8 mouse cellular contexts compared by ENCODE assay signal in the genomic region with DNA sequence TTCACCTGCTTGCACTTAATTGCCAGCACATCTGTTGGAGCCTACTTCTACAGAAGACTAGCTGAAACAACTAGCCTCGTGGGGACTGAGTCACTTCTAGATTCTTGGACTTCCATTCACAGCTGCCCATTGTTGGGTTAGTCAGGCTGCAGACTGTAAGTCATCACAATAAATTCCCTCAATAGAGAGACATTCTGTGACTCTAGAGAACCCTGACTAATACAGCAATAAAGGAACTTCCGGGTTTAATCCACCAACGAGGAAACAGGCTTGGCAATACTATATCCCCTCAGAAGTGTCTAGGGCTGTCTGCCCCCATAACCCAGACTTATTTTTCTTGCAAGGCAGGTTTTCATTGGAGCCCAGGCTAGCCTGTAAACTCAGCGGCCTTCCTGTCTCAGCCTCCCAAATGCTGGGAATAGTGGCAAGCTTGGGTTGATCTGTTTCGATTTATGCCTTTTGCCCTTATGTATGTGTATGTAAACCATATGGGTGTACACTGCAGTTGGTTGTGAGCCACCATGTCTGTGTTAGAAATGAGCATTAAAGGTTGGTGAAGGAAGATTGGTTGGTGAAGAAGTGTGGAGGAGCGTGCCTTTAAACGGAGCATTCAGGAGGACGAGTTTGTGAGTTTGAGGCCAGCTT. TPM values are rescaled to one million over a fixed set of nuclear protein-coding genes. Genes with fewer than 3 reads are reported as not detected.
DNase-seq lines count a peak whose midpoint lies in the region; ATAC-seq and TF ChIP-seq lines count a peak whose summit lies in the region.

No protein-coding gene starts in this region.

- 46% methylated on average over 8 of the region's 8 CpGs for WGBS in embryonic facial prominence, embryonic 11.5 days
- 45% methylated on average over 8 of the region's 8 CpGs for WGBS in intestine, embryonic 15.5 days
- 45% methylated on average over 8 of the region's 8 CpGs for WGBS in neural tube, embryonic 14.5 days

- no peaks in the 10 kb centered on the region for H3K9me3 ChIP-seq in embryonic facial prominence, embryonic 11.5 days (replicated peaks; ENCODE audit: control insufficient read depth, low read length)
- no peaks in the 10 kb centered on the region for H3K9me3 ChIP-seq in intestine, embryonic 15.5 days
- H3K9me3 ChIP-seq in neural tube, embryonic 14.5 days (ENCODE audit: control insufficient read depth, low read length), result no peaks in the 10 kb centered on the region

- no peak overlapping the region for H3K9ac ChIP-seq in embryonic facial prominence, embryonic 11.5 days (replicated peaks; ENCODE audit: low read length)
- H3K9ac ChIP-seq in intestine, embryonic 15.5 days, result peak overlapping the region; percentile 98; the same call in 1 of the 2 replicates
- peak overlapping the region; percentile 86; the same call in 1 of the 2 replicates for H3K9ac ChIP-seq in neural tube, embryonic 14.5 days (replicated peaks; ENCODE audit: low read depth, low read length)

- peaks cover 3% of the 10 kb centered on the region for H3K36me3 ChIP-seq in embryonic facial prominence, embryonic 11.5 days (replicated peaks; ENCODE audit: control insufficient read depth, insufficient read depth, low read depth, low read length)
- peaks cover 22% of the 10 kb centered on the region for H3K36me3 ChIP-seq in intestine, embryonic 15.5 days
- peaks cover 21% of the 10 kb centered on the region for H3K36me3 ChIP-seq in neural tube, embryonic 14.5 days (ENCODE audit: control insufficient read depth, insufficient read depth, low read length)

- peak overlapping the region; percentile 97 for H3K27ac ChIP-seq in layer of hippocampus, adult 2 months
- H3K27ac ChIP-seq in embryonic facial prominence, embryonic 11.5 days (replicated peaks; ENCODE audit: low read depth, low read length), result no peak overlapping the region
- peak overlapping the region; percentile 28; the same call in 1 of the 2 replicates for H3K27ac ChIP-seq in intestine, embryonic 15.5 days
- H3K27ac ChIP-seq in neural tube, embryonic 14.5 days (ENCODE audit: low read depth, low read length), result peak overlapping the region; percentile 88

- H3K27me3 ChIP-seq in embryonic facial prominence, embryonic 11.5 days (ENCODE audit: control insufficient read depth, insufficient read depth, low read length), result no peaks in the 10 kb centered on the region
- H3K27me3 ChIP-seq in intestine, embryonic 15.5 days (replicated peaks), result no peaks in the 10 kb centered on the region
- no peaks in the 10 kb centered on the region for H3K27me3 ChIP-seq in neural tube, embryonic 14.5 days (ENCODE audit: control insufficient read depth, insufficient read depth, low read length)

- no peak for TF ChIP-seq CTCF in layer of hippocampus, adult 2 months (conservative IDR thresholded peaks at IDR 0.05)

- H3K4me1 ChIP-seq in embryonic facial prominence, embryonic 11.5 days (ENCODE audit: control insufficient read depth, insufficient read depth, low read length), result peaks cover 9% of the 10 kb centered on the region
- H3K4me1 ChIP-seq in intestine, embryonic 15.5 days (replicated peaks), result peaks cover 27% of the 10 kb centered on the region
- peaks cover 13% of the 10 kb centered on the region for H3K4me1 ChIP-seq in neural tube, embryonic 14.5 days (ENCODE audit: control insufficient read depth, insufficient read depth, low read length)

- no peak for ATAC-seq in embryonic facial prominence, embryonic 11.5 days (replicated peaks; ENCODE audit: insufficient number of reproducible peaks, low FRiP score, low TSS enrichment, low read depth)
- ATAC-seq in intestine, embryonic 15.5 days, result 0 out of 2 replicates have a peak, but pooled peaks have one; percentile 0
- 0 out of 2 replicates have a peak, but pooled peaks have one; percentile 0 for ATAC-seq in neural tube, embryonic 14.5 days (ENCODE audit: low read depth)
- no peak for ATAC-seq in CD4-positive, CD25-positive, alpha-beta regulatory T cell, adult 4 months

- H3K4me2 ChIP-seq in embryonic facial prominence, embryonic 11.5 days (ENCODE audit: low read depth, low read length), result peak overlapping the region; percentile 37
- H3K4me2 ChIP-seq in intestine, embryonic 15.5 days (replicated peaks), result peak overlapping the region; percentile 77
- H3K4me2 ChIP-seq in neural tube, embryonic 14.5 days (ENCODE audit: low read depth, low read length), result peak overlapping the region; percentile 47

- DNase-seq in layer of hippocampus, adult 2 months (ENCODE audit: low spot score in 2 of 2), result no peak
- DNase-seq in layer of hippocampus, postnatal 10 days (ENCODE audit: low spot score in 2 of 2), result no peak
- no peak for DNase-seq in embryonic facial prominence, embryonic 11.5 days (ENCODE audit: low spot score)
- no peak for DNase-seq in MN1 (ENCODE audit: low spot score)
- DNase-seq in urinary bladder, postnatal 4 days (ENCODE audit: low spot score in 2 of 2), result no peak

- peak overlapping the region; percentile 95 for H3K4me3 ChIP-seq in layer of hippocampus, adult 2 months
- peak overlapping the region; percentile 83 for H3K4me3 ChIP-seq in embryonic facial prominence, embryonic 11.5 days (ENCODE audit: low read depth, low read length)
- peak overlapping the region; percentile 99 for H3K4me3 ChIP-seq in intestine, embryonic 15.5 days (replicated peaks)
- H3K4me3 ChIP-seq in neural tube, embryonic 14.5 days (ENCODE audit: low read depth, low read length), result peak overlapping the region; percentile 92

RNA-seq across cellular contexts. Expression of a gene that starts 0.6 kb away (rescaled TPM):
- 10 to 100 TPM; 27.7 to 27.8 TPM for total RNA-seq in layer of hippocampus, adult 2 months (2021)
- 10 to 100 TPM; 27.1 to 31.2 TPM for total RNA-seq in layer of hippocampus, postnatal 10 days (2021)
- polyA plus RNA-seq in embryonic facial prominence, embryonic 11.5 days (2014; fragmentation: Nextera tagmentation; extraction: Ambion mirVana), result 59.8 and 67.4 TPM in 2 replicates
- 46.0 and 46.2 TPM in 2 replicates for polyA plus RNA-seq in intestine, embryonic 15.5 days (2015; fragmentation: Nextera tagmentation; extraction: Ambion mirVana)
- 57.9 and 69.0 TPM in 2 replicates for polyA plus RNA-seq in neural tube, embryonic 14.5 days (2014; fragmentation: Nextera tagmentation; extraction: Ambion mirVana)
- polyA plus RNA-seq in CD4-positive, CD25-positive, alpha-beta regulatory T cell, adult 4 months (2017; shearing (Covaris generic)), result 10 to 100 TPM; 12.8 TPM

RNA-seq across cellular contexts. Expression of a gene that starts 4.2 kb away (rescaled TPM):
- 10 to 100 TPM; 18.0 to 20.3 TPM for total RNA-seq in layer of hippocampus, adult 2 months (2021)
- total RNA-seq in layer of hippocampus, postnatal 10 days (2021), result 1 to 10 TPM; 8.3 to 9.8 TPM
- 1.5 and 1.8 TPM in 2 replicates for polyA plus RNA-seq in embryonic facial prominence, embryonic 11.5 days (2014; fragmentation: Nextera tagmentation; extraction: Ambion mirVana)
- 2.3 and 3.0 TPM in 2 replicates for polyA plus RNA-seq in intestine, embryonic 15.5 days (2015; fragmentation: Nextera tagmentation; extraction: Ambion mirVana)
- polyA plus RNA-seq in neural tube, embryonic 14.5 days (2014; fragmentation: Nextera tagmentation; extraction: Ambion mirVana), result 4.2 and 6.5 TPM in 2 replicates
- 1 to 10 TPM; 7.2 to 9.6 TPM for polyA plus RNA-seq in CD4-positive, CD25-positive, alpha-beta regulatory T cell, adult 4 months (2017; shearing (Covaris generic))

RNA-seq across cellular contexts. Expression of a gene that starts 6.8 kb away (rescaled TPM):
- 100 to 1,000 TPM; 515 to 555 TPM for total RNA-seq in layer of hippocampus, adult 2 months (2021)
- total RNA-seq in layer of hippocampus, postnatal 10 days (2021), result 100 to 1,000 TPM; 450 to 459 TPM
- 75.3 and 88.2 TPM in 2 replicates for polyA plus RNA-seq in embryonic facial prominence, embryonic 11.5 days (2014; fragmentation: Nextera tagmentation; extraction: Ambion mirVana)
- 63.1 and 63.9 TPM in 2 replicates for polyA plus RNA-seq in intestine, embryonic 15.5 days (2015; fragmentation: Nextera tagmentation; extraction: Ambion mirVana)
- 203 and 212 TPM in 2 replicates for polyA plus RNA-seq in neural tube, embryonic 14.5 days (2014; fragmentation: Nextera tagmentation; extraction: Ambion mirVana)
- not detected for polyA plus RNA-seq in CD4-positive, CD25-positive, alpha-beta regulatory T cell, adult 4 months (2017; shearing (Covaris generic))

RNA-seq across cellular contexts. Expression of a gene that starts 13.6 kb away (rescaled TPM):
- total RNA-seq in layer of hippocampus, adult 2 months (2021), result 1 to 10 TPM; 1.1 to 2.4 TPM
- total RNA-seq in layer of hippocampus, postnatal 10 days (2021), result under 1 TPM in 1 of 2 experiments, not detected in 1; 0.73 TPM
- polyA plus RNA-seq in embryonic facial prominence, embryonic 11.5 days (2014; fragmentation: Nextera tagmentation; extraction: Ambion mirVana), result 0.53 and 0.67 TPM in 2 replicates
- polyA plus RNA-seq in intestine, embryonic 15.5 days (2015; fragmentation: Nextera tagmentation; extraction: Ambion mirVana), result 0.34 and 0.87 TPM in 2 replicates
- 0.89 and 1.3 TPM in 2 replicates for polyA plus RNA-seq in neural tube, embryonic 14.5 days (2014; fragmentation: Nextera tagmentation; extraction: Ambion mirVana)
- polyA plus RNA-seq in CD4-positive, CD25-positive, alpha-beta regulatory T cell, adult 4 months (2017; shearing (Covaris generic)), result under 1 TPM in 1 of 2 experiments, not detected in 1; 0.46 TPM

RNA-seq across cellular contexts. Expression of a gene that starts 13.7 kb away (rescaled TPM):
- total RNA-seq in layer of hippocampus, adult 2 months (2021), result 100 to 1,000 TPM in 1 of 2 experiments, 10 to 100 TPM in 1; 98.4 to 106 TPM
- total RNA-seq in layer of hippocampus, postnatal 10 days (2021), result 10 to 100 TPM; 66.4 to 69.8 TPM
- 16.7 TPM in 2 replicates for polyA plus RNA-seq in embryonic facial prominence, embryonic 11.5 days (2014; fragmentation: Nextera tagmentation; extraction: Ambion mirVana)
- polyA plus RNA-seq in intestine, embryonic 15.5 days (2015; fragmentation: Nextera tagmentation; extraction: Ambion mirVana), result 24.1 and 25.3 TPM in 2 replicates
- polyA plus RNA-seq in neural tube, embryonic 14.5 days (2014; fragmentation: Nextera tagmentation; extraction: Ambion mirVana), result 17.4 and 22.1 TPM in 2 replicates
- 10 to 100 TPM; 23.2 to 31.7 TPM for polyA plus RNA-seq in CD4-positive, CD25-positive, alpha-beta regulatory T cell, adult 4 months (2017; shearing (Covaris generic))

Comparison
In these comparisons a context has a peak if more than half of its experiments do, and no peak if none do; other contexts are left out.
1. ATAC-seq: peak in intestine, embryonic 15.5 days (single experiment) and neural tube, embryonic 14.5 days (single experiment); none in embryonic facial prominence, embryonic 11.5 days (single experiment) and CD4-positive, CD25-positive, alpha-beta regulatory T cell, adult 4 months (single experiment).
2. RNA of a gene that starts 6.8 kb away (polyA plus RNA-seq): 203 to 212 TPM in neural tube, embryonic 14.5 days, 75.3 to 88.2 TPM in embryonic facial prominence, embryonic 11.5 days and 63.1 to 63.9 TPM in intestine, embryonic 15.5 days; not detected in CD4-positive, CD25-positive, alpha-beta regulatory T cell, adult 4 months; every median in the first group is over 10 times any median in the second.
3. Peak in every context shown above with its lines, with median percentiles within 50 percentile points of each other: H3K4me3 ChIP-seq and H3K4me2 ChIP-seq.